Mouse (Mus musculus) heart, embryonic 11.5 days (tissue): ENCODE data around the gene Chrng. TPM values are rescaled to one million over a fixed set of nuclear protein-coding genes. Genes with fewer than 3 reads are reported as not detected.
A peak's percentile ranks its signal among the peaks of the same experiment; 100 is the strongest.

Source experiments
- ATAC-seq: fragments of 200-750 bp; cut with Nextera tagmentation; replicated peaks from 2 replicates; pipeline ENCODE4 v1.8.0; 2017; ENCODE audit warnings: moderate library complexity; ENCODE audit not compliant: insufficient number of reproducible peaks, low FRiP score, low TSS enrichment
- H3K27ac ChIP-seq: fragments of 300-500 bp; sonication (generic); 2 replicates; pipeline ENCODE4 v1.5.1; 2014; ENCODE audit warnings: mild to moderate bottlenecking, low read depth, low read length
- H3K27me3 ChIP-seq: fragments of 300-500 bp; sonication (generic); 2 replicates; pipeline ENCODE4 v1.6.1; 2014; ENCODE audit warnings: mild to moderate bottlenecking, low read length, mixed read lengths; ENCODE audit not compliant: control insufficient read depth, insufficient read depth
- H3K36me3 ChIP-seq: fragments of 300-500 bp; sonication (generic); 2 replicates; pipeline ENCODE4 v1.6.1; 2014; ENCODE audit warnings: mild to moderate bottlenecking, low read length, moderate library complexity, mixed read lengths; ENCODE audit not compliant: control insufficient read depth, insufficient read depth
- H3K4me1 ChIP-seq: fragments of 300-500 bp; sonication (generic); 2 replicates; pipeline ENCODE4 v1.6.1; 2014; ENCODE audit warnings: low read length; ENCODE audit not compliant: control insufficient read depth, insufficient read depth
- H3K4me2 ChIP-seq: fragments of 300-500 bp; sonication (generic); 2 replicates; pipeline ENCODE4 v1.6.1; 2014; ENCODE audit warnings: mild to moderate bottlenecking, moderate library complexity
- H3K4me3 ChIP-seq: fragments of 300-500 bp; sonication (generic); 2 replicates; pipeline ENCODE4 v1.5.1; 2014; ENCODE audit warnings: low read depth, low read length
- H3K9ac ChIP-seq: fragments of 300-500 bp; sonication (generic); 2 replicates; pipeline ENCODE4 v1.6.1; 2014; ENCODE audit warnings: mild to moderate bottlenecking, low read depth, low read length, moderate library complexity
- H3K9me3 ChIP-seq: fragments of 300-500 bp; sonication (generic); replicated peaks from 2 replicates; pipeline ENCODE4 v1.6.1; 2016; ENCODE audit warnings: low read length; ENCODE audit not compliant: control insufficient read depth
- WGBS: fragments of 180-500 bp; shearing (Covaris S2); extraction: QIAGEN DNeasy Blood & Tissue Kit; methylation state at CpG from one replicate; pipeline ENCODE4 v1.1.7; 2014; ENCODE audit not compliant: insufficient replicate concordance; 5-methylcytosine and 5-hydroxymethylcytosine counted together
- polyA plus RNA-seq: library from polyadenylated mRNA; unstranded; fragments of >200 nt; fragmentation: Nextera tagmentation; extraction: Ambion mirVana; gene quantifications from 2 replicates; pipeline ENCODE4 v1.2.1, GENCODE M21; 2014

Gene Chrng
- polyA plus RNA-seq, 1 experiment from 2014 or later = 1.5 TPM

GRCm38 (mm10) chr1:87186261-87187036, 18.0 kb upstream of the Chrng start:
- no peak for ATAC-seq
- Histone ChIP-seq H3K4me2 (peak overlapping the region; percentile 73), H3K9ac (peak overlapping the region; percentile 36; the same call in 1 of the 2 replicates), H3K36me3 (no peaks in the 10 kb centered on the region), H3K9me3 (no peaks in the 10 kb centered on the region), H3K4me3 (peak overlapping the region; percentile 55), H3K27ac (no peak overlapping the region), H3K27me3 (peaks cover 81% of the 10 kb centered on the region), H3K4me1 (no peaks in the 10 kb centered on the region)
- 2% methylated on average over 54 of the region's 54 CpGs for WGBS

GRCm38 (mm10) chr1:87187037-87187355, 17.5 kb upstream of the Chrng start:
- H3K4me3 ChIP-seq = peak overlapping the region; percentile 55
- H3K36me3 ChIP-seq = no peaks in the 10 kb centered on the region
- H3K27ac ChIP-seq = no peak overlapping the region
- H3K9me3 ChIP-seq = no peaks in the 10 kb centered on the region
- WGBS = under 1% methylated on average over 15 of the region's 15 CpGs
- H3K4me1 ChIP-seq = no peaks in the 10 kb centered on the region
- peaks cover 80% of the 10 kb centered on the region for H3K27me3 ChIP-seq
- ATAC-seq = no peak
- peak overlapping the region; percentile 73 for H3K4me2 ChIP-seq
- peak overlapping the region; percentile 36; the same call in 1 of the 2 replicates for H3K9ac ChIP-seq

- WGBS = 39% methylated on average over 4 of the region's 4 CpGs
- Histone ChIP-seq H3K4me1 (no peaks in the 10 kb centered on the region), H3K9me3 (no peaks in the 10 kb centered on the region), H3K36me3 (no peaks in the 10 kb centered on the region), H3K9ac (no peak within 1 kb of the TSS), H3K4me2 (no peak within 1 kb of the TSS), H3K27me3 (peaks cover 49% of the 10 kb centered on the region), H3K27ac (no peak within 1 kb of the TSS), H3K4me3 (no peak within 1 kb of the TSS)
- no peak for ATAC-seq
Observed at GRCm38 (mm10) chr1:87190429-87190828, 14.0 kb upstream of the Chrng start, which contains the start of gene Chrnd. Gene Chrnd (plus strand): TSS chr1:87190607.

GRCm38 (mm10) chr1:87197296-87197695, 7.2 kb upstream of the Chrng start:
- 74% methylated on average over 9 of the region's 9 CpGs for WGBS
- ATAC-seq = no peak

GRCm38 (mm10) chr1:87198119-87199065, 6.1 kb upstream of the Chrng start:
- Histone ChIP-seq H3K9me3 (no peaks in the 10 kb centered on the region), H3K4me1 (no peaks in the 10 kb centered on the region), H3K27ac (0 out of 2 replicates have a peak overlapping the region, but pooled peaks have one; percentile 51), H3K4me3 (no peak overlapping the region), H3K36me3 (no peaks in the 10 kb centered on the region), H3K27me3 (no peaks in the 10 kb centered on the region), H3K4me2 (no peak overlapping the region), H3K9ac (no peak overlapping the region)
- ATAC-seq = no peak
- WGBS = 61% methylated on average over 12 of the region's 12 CpGs

More at GRCm38 (mm10) chr1:87197296-87197695, 7.2 kb upstream of the Chrng start:
- no peaks in the 10 kb centered on the region for H3K36me3 ChIP-seq
- no peak overlapping the region for H3K9ac ChIP-seq
- H3K9me3 ChIP-seq = no peaks in the 10 kb centered on the region
- H3K4me3 ChIP-seq = no peak overlapping the region
- no peaks in the 10 kb centered on the region for H3K4me1 ChIP-seq
- no peak overlapping the region for H3K4me2 ChIP-seq
- H3K27me3 ChIP-seq = 0 out of 2 replicates have a peak, but pooled peaks cover under 1% of the 10 kb centered on the region
- no peak overlapping the region for H3K27ac ChIP-seq

- 31% methylated on average over 2 of the region's 2 CpGs for WGBS
- Histone ChIP-seq H3K9ac (no peak overlapping the region), H3K27me3 (peaks cover 2% of the 10 kb centered on the region), H3K27ac (no peak overlapping the region), H3K4me2 (no peak overlapping the region), H3K36me3 (no peaks in the 10 kb centered on the region), H3K4me1 (no peaks in the 10 kb centered on the region), H3K4me3 (no peak overlapping the region), H3K9me3 (no peaks in the 10 kb centered on the region)
- ATAC-seq = no peak
Observed at GRCm38 (mm10) chr1:87200811-87201210, 3.6 kb upstream of the Chrng start.

GRCm38 (mm10) chr1:87201848-87202247, 2.6 kb upstream of the Chrng start:
- Histone ChIP-seq H3K4me1 (no peaks in the 10 kb centered on the region), H3K27me3 (peaks cover 12% of the 10 kb centered on the region), H3K4me2 (no peak overlapping the region), H3K9me3 (no peaks in the 10 kb centered on the region), H3K9ac (no peak overlapping the region), H3K4me3 (no peak overlapping the region), H3K27ac (no peak overlapping the region), H3K36me3 (no peaks in the 10 kb centered on the region)
- ATAC-seq = no peak
- 50% methylated on average over 1 of the region's 1 CpGs for WGBS

GRCm38 (mm10) chr1:87203779-87204178, 678 bp upstream of the Chrng start:
- no peak for ATAC-seq
- H3K4me1 ChIP-seq = no peaks in the 10 kb centered on the region
- H3K4me2 ChIP-seq = no peak overlapping the region
- no peak overlapping the region for H3K27ac ChIP-seq
- WGBS = 72% methylated on average over 5 of the region's 5 CpGs
- no peaks in the 10 kb centered on the region for H3K9me3 ChIP-seq
- no peak overlapping the region for H3K4me3 ChIP-seq
- no peak overlapping the region for H3K9ac ChIP-seq
- H3K27me3 ChIP-seq = peaks cover 26% of the 10 kb centered on the region
- H3K36me3 ChIP-seq = no peaks in the 10 kb centered on the region
